Mouse (Mus musculus): ENCODE measurements at regions not wholly inside any gene's neighbourhood (a gene's known extent, or its start where the extent isn't known, plus 50 kb on each side); places are given as distances from the start of the nearest gene placed in this dataset.

GRCm38 (mm10) chr16:47887019-47887418 lies 396.5 kb upstream of the Dppa4 start:
- Histone ChIP-seq H3K4me3 (ENCODE audit: low read depth, low read length) (no peak overlapping the region), H3K36me3 (ENCODE audit: control insufficient read depth, insufficient read depth, low read length) (no peaks in the 10 kb centered on the region), H3K27me3 (ENCODE audit: control insufficient read depth, insufficient read depth, low read length) (no peaks in the 10 kb centered on the region), H3K9me3 (ENCODE audit: control insufficient read depth, low read length) (no peaks in the 10 kb centered on the region), H3K27ac (replicated peaks) (no peak overlapping the region), H3K9ac (ENCODE audit: low read length) (no peak overlapping the region), H3K4me2 (replicated peaks; ENCODE audit: low read depth) (no peak overlapping the region), H3K4me1 (replicated peaks; ENCODE audit: control insufficient read depth, insufficient read depth) (no peaks in the 10 kb centered on the region)
- DNase-seq (ENCODE audit: low spot score) (no peak), ATAC-seq (ENCODE audit: low FRiP score, low TSS enrichment) (no peak)
- 87% methylated on average over 4 of the region's 4 CpGs for WGBS
- TF ChIP-seq EP300 (optimal IDR thresholded peaks at IDR 0.05) = no peak
- no peak for TF ChIP-seq CTCF (IDR thresholded peaks at IDR 0.05; ENCODE audit: low read depth)

GRCm38 (mm10) chr16:47900785-47901184 lies 382.7 kb upstream of the Dppa4 start:
- H3K4me2 ChIP-seq (replicated peaks; ENCODE audit: low read depth) = no peak overlapping the region
- H3K9me3 ChIP-seq (ENCODE audit: control insufficient read depth, low read length) = no peaks in the 10 kb centered on the region
- H3K27ac ChIP-seq (replicated peaks) = no peak overlapping the region
- no peaks in the 10 kb centered on the region for H3K4me1 ChIP-seq (replicated peaks; ENCODE audit: control insufficient read depth, insufficient read depth)
- TF ChIP-seq CTCF (IDR thresholded peaks at IDR 0.05; ENCODE audit: low read depth) (no peak), EP300 (optimal IDR thresholded peaks at IDR 0.05) (no peak)
- ATAC-seq (ENCODE audit: low FRiP score, low TSS enrichment) (no peak), DNase-seq (ENCODE audit: low spot score) (no peak)
- no peak overlapping the region for H3K4me3 ChIP-seq (ENCODE audit: low read depth, low read length)
- 45% methylated on average over 3 of the region's 3 CpGs for WGBS
- no peaks in the 10 kb centered on the region for H3K27me3 ChIP-seq (ENCODE audit: control insufficient read depth, insufficient read depth, low read length)
- H3K36me3 ChIP-seq (ENCODE audit: control insufficient read depth, insufficient read depth, low read length) = no peaks in the 10 kb centered on the region
- no peak overlapping the region for H3K9ac ChIP-seq (ENCODE audit: low read length)

DNA sequence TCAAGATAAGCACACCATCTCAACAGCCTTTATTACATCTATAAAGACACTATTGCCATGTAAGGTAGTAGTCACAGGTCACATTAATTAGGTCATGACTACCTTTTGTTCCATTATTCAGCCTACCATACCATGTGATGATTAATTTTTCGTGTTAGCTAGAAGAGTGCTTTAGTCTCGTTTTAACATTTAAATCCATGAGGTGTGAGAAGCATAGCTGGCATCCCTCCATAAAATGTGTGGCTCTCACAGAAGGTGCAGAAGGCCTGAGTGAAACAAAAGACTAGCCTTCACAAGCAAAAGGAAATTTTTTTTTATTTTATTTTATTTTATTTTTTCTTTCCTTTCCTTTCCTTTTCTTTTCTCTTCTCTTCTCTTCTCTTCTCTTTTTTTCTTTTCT lies 345.5 kb upstream of the Dppa4 start:
- H3K9ac ChIP-seq (ENCODE audit: low read length) = no peak overlapping the region
- TF ChIP-seq CTCF (IDR thresholded peaks at IDR 0.05; ENCODE audit: low read depth) = no peak
- no peak for TF ChIP-seq EP300 (optimal IDR thresholded peaks at IDR 0.05)
- H3K4me3 ChIP-seq (ENCODE audit: low read depth, low read length) = no peak overlapping the region
- no peaks in the 10 kb centered on the region for H3K9me3 ChIP-seq (ENCODE audit: control insufficient read depth, low read length)
- H3K27ac ChIP-seq (replicated peaks) = no peak overlapping the region
- H3K36me3 ChIP-seq (ENCODE audit: control insufficient read depth, insufficient read depth, low read length) = no peaks in the 10 kb centered on the region
- no peaks in the 10 kb centered on the region for H3K27me3 ChIP-seq (ENCODE audit: control insufficient read depth, insufficient read depth, low read length)
- WGBS = 65% methylated on average over 2 of the region's 2 CpGs
- no peak overlapping the region for H3K4me2 ChIP-seq (replicated peaks; ENCODE audit: low read depth)
- no peaks in the 10 kb centered on the region for H3K4me1 ChIP-seq (replicated peaks; ENCODE audit: control insufficient read depth, insufficient read depth)
- ATAC-seq (ENCODE audit: low FRiP score, low TSS enrichment) (no peak), DNase-seq (ENCODE audit: low spot score) (no peak)
